16 mouse cellular contexts compared by ENCODE assay signal in genomic region chr10:12482975-12483374, GRCm38 (mm10).
"Had no signal": no experiment of that assay in that cellular context is flagged by ENCODE, and none has a peak within 500 bp of the region (broad histone marks: within the 10 kb centered on the region; RNA-seq: fewer than 3 reads in every experiment).

No protein-coding gene starts in this region.

- H3K4me3 ChIP-seq: neural tube, embryonic 12.5 days; neural tube, embryonic 13.5 days; neural tube, embryonic 15.5 days; stomach, embryonic 15.5 days had no signal

- DNase-seq: retina, postnatal 1 day; right cerebral cortex, adult 18-20 months; right cerebral cortex, postnatal 14 days; right cerebral cortex, postnatal 25 days; right cerebral cortex, postnatal 4 days; spleen, adult 18-20 months; thymus, adult 18-20 months; thymus, adult 2 months; thymus, postnatal 14 days; thymus, postnatal 25 days; thymus, postnatal 4 days had no signal

- H3K9ac ChIP-seq: neural tube, embryonic 12.5 days; neural tube, embryonic 13.5 days; neural tube, embryonic 15.5 days; stomach, embryonic 15.5 days had no signal

- H3K4me1 ChIP-seq: neural tube, embryonic 12.5 days; neural tube, embryonic 13.5 days; neural tube, embryonic 15.5 days; stomach, embryonic 15.5 days had no signal

- H3K9me3 ChIP-seq: neural tube, embryonic 12.5 days; neural tube, embryonic 13.5 days; neural tube, embryonic 15.5 days; stomach, embryonic 15.5 days had no signal

- H3K27me3 ChIP-seq: neural tube, embryonic 12.5 days; neural tube, embryonic 13.5 days; neural tube, embryonic 15.5 days; stomach, embryonic 15.5 days had no signal

- H3K4me2 ChIP-seq: neural tube, embryonic 12.5 days; neural tube, embryonic 13.5 days; neural tube, embryonic 15.5 days; stomach, embryonic 15.5 days had no signal

- H3K36me3 ChIP-seq: neural tube, embryonic 12.5 days; neural tube, embryonic 13.5 days; neural tube, embryonic 15.5 days; stomach, embryonic 15.5 days had no signal

- H3K27ac ChIP-seq: neural tube, embryonic 12.5 days; neural tube, embryonic 13.5 days; neural tube, embryonic 15.5 days; stomach, embryonic 15.5 days; stomach, postnatal 0 days had no signal
